Mouse (Mus musculus) urinary bladder, postnatal 36 days (tissue): Measurements from ENCODE around the gene Unc45b.
A peak's percentile ranks its signal among the peaks of the same experiment; 100 is the strongest.
"Not testable (repeated sequence)": the region's sequence is repeated elsewhere in the genome, so short reads cannot be mapped to it uniquely, and the experiment has no call there.

Experiments used
- DNase-seq, 2 experiments: peaks; one replicate each; pipeline ENCODE4 v3.0.0; 2022; ENCODE audit warnings: low spot score in 2 of 2, mixed read lengths in 1 of 2

The Unc45b gene

DNA sequence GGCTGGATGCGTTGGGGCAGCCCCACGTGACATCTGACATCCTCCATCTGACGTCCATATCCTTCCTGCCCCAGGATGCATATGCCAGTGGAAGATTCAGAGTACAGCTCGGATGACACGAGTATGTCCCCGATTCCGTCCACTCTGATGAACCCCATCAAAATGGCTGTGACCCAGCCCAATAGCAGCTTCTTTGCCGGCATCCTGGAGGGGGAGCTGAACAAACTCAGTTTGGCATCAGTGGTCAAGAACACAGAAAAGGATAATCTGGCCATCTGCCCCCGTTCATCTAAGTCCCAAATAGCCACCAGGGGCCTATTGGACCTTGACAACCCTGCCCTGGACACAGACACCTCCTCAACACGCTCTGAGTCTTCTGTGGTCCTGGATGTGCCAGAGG is 12.9 kb upstream of the Unc45b start:
- DNase-seq, result no peak

GRCm38 (mm10) chr11:82899720-82900119 is 10.6 kb upstream of the Unc45b start:
- DNase-seq, result no peak

DNA sequence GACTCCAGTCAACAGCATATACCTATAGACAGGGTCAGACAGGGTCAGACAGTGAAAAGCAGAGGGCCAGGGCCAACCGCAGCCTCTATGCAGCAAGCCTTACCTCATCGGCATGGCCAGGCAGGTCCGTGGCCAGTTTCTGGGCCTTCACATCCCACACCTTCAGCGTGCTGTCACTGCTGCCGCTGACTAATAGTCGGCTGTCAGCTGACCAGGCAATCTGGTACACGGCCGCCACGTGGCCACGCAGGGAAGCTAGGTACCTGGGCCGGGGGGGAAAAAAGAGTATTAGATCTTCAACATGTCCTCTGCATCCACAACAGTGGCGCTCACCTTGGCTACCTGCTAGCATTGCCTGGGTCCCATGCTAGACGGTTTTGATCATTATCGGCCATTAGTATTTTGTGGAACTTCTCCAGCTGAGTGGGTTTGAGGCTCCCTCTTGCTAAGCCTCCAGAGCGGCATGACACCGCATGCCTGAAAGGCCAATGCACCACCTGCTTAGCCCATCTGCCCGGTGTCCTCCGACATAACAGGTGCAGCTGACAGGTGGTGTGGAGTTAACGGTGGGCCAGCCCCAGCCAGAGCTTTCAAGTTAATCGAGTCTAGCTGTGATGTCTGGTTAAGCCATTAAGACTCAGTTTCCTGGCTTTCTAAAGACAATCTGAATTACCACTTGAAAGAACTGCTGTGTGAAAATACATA is 8.6 kb upstream of the Unc45b start:
- DNase-seq, result no peak

GRCm38 (mm10) chr11:82904952-82905351 is 5.4 kb upstream of the Unc45b start:
- DNase-seq, result no peak

GRCm38 (mm10) chr11:82905816-82906215 is 4.5 kb upstream of the Unc45b start:
- no peak for DNase-seq

- DNase-seq, result peak; percentile 89 to 93
Measured at GRCm38 (mm10) chr11:82907651-82908607, 2.4 kb upstream of the Unc45b start, which contains the start of gene Nle1. TSS of gene Nle1 (minus strand) at chr11:82908411.

- DNase-seq, result no peak
Measured at GRCm38 (mm10) chr11:82908608-82908989, 1.8 kb upstream of the Unc45b start.

GRCm38 (mm10) chr11:82910679-82911389 is 484 bp downstream of the Unc45b start:
- DNase-seq, result no peak

DNA sequence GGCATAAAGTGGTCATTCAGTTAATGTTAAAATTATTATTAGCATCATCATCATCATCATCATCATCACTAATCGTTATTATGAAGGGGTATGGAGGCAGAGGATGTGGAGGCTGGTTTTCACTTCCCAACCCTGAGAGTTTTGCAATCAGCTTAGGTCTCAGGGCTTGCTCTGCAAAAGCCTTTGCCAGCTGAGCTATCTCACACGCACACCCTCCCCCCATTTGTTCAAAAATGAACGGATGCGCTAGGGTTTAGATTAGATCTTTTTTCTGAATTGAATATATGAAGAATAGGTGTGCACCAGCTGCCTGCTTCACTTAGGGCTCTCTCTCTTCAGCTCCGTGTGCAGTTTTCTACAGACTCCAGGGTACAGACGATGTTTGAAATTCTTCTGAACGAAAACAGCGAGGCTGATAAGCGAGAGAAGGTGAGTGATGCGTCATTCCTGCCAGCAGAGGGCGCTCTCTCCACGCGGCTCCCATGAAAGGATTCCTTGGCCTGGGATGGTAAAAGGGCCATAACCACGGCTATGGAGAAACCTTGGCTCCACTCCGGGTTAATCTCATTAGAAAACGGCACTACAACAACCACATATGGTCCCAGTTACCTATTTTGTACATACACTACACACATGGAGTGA is 4.5 kb downstream of the Unc45b start:
- DNase-seq, result peak; percentile 50 to 75

- no peak for DNase-seq
Measured at GRCm38 (mm10) chr11:82920768-82921167, 10.4 kb downstream of the Unc45b start.

DNA sequence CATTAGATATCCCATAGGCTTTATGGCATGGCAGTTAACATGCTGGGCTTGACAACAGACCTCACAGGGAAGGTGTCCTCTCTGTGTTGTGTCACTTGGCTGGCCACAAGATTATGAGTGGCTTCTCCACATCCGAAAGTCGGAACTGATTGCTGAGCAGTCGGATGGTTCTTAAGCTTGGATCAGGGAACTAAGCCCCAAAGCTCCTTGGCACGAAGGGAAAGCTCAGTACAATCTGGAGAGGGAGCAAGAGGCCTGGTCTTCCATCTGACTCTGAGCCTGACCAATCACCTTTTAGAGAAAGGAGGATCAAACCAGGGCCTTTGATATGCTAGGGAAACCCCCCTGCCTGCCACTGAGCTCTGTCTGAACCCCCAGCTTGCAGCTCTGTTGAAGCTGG is 11.3 kb downstream of the Unc45b start:
- no peak for DNase-seq

DNA sequence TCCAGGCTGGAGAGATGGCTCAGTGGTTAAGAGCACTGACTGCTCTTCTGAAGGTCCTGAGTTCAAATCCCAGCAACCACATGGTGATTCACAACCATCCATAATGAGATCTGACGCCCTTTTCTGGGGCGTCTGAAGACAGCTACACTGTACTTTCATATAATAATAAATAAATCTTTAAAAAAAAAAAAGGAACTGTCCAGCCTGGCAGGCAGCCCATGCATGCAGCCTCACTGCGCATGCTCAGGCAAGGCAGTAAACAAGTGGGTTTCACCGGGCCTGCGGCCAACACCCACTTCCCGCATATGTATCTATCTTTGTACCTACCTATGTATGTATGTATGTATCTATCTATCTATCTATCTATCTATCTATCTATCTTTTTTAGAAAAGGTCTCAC is 13.6 kb downstream of the Unc45b start:
- DNase-seq, result not testable (repeated sequence)

DNA sequence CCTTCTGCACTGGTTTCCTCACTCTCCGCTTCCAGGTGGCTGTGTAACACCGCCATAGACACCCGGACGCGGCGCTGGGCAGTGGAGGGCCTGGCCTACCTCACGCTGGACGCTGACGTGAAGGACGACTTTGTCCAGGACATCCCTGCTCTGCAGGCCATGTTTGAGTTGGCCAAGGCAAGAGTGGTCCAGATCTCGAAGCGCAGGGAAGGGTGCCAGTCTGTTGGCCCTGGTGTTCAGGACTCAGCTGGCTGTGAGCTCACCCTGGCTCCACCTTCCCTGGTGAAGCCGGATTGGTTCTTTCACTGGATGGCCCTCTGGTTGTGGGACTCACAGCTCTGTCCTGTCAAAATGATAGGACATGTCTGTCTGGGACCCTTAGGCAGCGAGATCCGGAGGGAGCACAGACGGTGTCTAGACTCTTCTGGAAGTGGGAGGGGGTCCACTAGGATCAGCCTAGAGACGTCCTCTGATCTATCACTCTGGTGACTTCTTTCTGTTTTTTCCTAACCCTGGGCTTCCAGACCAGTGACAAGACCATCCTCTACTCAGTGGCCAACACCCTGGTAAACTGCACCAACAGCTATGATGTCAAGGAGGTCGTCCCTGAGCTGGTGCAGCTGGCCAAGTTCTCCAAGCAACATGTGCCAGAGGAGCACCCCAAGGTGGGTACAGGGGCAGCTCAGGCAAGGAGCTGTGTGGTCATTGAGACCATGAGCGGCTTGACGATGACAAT is 18.7 kb downstream of the Unc45b start:
- DNase-seq, result no peak

GRCm38 (mm10) chr11:82929633-82929950 is 19.2 kb downstream of the Unc45b start:
- no peak for DNase-seq

DNA sequence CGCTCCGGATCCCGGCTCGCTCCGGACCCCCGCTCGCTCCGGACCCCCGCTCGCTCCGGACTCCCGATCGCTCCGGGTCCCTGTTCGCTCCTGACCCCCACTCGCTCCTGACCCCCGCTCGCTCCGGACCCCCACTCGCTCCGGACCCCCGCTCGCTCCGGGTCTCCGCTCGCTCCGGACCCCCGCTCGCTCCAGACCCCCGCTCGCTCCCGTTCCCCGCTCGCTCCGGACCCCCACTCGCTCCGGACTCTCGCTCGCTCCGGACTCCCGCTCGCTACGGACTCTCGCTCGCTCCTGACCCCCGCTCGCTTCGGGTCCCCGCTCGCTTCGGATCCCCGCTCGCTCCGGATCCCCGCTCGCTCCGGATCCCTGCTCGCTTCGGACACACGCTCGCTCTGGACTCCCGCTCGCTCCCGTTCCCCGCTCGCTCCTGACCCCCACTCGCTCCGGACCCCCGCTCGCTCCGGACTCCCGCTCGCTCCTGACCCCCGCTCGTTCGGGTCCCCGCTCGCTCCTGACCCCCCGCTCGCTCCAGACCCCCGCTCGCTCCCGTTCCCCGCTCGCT is 20.1 kb downstream of the Unc45b start:
- DNase-seq, result not testable (repeated sequence)

DNA sequence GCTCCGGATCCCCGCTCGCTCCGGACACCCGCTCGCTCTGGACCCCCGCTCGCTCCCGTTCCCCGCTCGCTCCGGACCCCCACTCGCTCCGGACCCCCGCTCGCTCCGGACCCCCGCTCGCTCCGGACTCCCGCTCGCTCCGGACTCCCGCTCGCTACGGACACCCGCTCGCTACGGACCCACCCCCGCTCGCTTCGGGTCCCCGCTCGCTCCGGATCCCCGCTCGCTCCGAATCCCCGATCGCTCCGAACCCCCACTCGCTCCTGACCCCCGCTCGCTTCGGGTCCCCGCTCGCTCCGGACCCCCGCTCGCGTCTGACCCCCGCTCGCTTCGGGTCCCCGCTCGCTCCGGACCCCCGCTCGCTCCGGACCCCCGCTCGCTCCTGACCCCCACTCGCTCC is 20.8 kb downstream of the Unc45b start:
- not testable (repeated sequence) for DNase-seq

DNA sequence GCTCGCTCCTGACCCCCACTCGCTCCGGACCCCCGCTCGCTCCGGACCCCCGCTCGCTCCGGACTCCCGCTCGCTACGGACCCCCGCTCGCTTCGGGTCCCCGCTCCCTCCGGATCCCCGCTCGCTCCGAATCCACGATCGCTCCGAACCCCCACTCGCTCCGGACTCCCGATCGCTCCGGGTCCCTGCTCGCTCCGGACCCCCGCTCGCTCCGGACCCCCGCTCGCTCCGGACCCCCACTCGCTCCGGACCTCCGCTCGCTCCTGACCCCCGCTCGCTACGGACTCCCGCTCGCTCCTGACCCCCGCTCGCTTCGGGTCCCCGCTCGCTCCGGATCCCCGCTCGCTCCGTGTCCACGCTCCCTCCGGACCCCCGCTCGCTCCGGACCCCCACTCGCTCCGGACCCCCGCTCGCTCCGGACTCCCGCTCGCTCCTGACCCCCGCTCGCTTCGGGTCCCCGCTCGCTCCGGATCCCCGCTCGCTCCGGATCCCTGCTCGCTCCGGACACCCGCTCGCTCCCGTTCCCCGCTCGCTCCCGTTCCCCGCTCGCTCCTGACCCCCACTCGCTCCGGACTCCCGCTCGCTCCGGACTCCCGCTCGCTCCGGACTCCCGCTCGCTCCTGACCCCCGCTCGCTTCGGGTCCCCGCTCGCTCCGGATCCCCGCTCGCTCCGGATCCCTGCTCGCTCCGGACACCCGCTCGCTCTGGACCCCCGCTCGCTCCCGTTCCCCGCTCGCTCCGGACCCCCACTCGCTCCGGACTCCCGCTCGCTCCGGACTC is 21.5 kb downstream of the Unc45b start:
- not testable (repeated sequence) for DNase-seq

DNA sequence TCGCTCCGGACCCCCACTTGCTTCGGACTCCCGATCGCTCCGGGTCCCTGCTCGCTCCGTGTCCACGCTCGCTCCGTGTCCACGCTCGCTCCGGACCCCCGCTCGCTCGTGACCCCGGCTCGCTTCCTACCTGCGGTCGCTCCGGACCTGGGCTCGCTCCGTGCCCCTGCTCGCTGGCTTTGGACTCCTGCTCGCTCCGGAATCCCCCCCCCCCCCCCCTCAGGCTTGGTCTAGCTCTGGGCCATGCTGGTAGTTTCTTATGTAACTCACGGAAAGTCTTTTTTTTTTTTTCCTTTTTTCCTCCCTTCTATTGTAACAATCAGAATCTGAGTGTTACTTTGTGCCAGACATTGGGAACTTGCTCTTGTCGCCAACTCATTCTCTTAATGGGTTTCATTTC is 22.8 kb downstream of the Unc45b start:
- DNase-seq, result no peak

GRCm38 (mm10) chr11:82943336-82943735 is 33.0 kb downstream of the Unc45b start:
- no peak for DNase-seq

- no peak for DNase-seq
Measured at GRCm38 (mm10) chr11:82945636-82946035, 35.3 kb downstream of the Unc45b start.
